Mouse (Mus musculus) lung, postnatal 0 days (tissue): ENCODE results near the gene Atp13a2. TPM values are rescaled to one million over a fixed set of nuclear protein-coding genes. Genes with fewer than 3 reads are reported as not detected.
A peak's percentile ranks its signal among the peaks of the same experiment; 100 is the strongest.

Source experiments
- ATAC-seq: fragments of 200-750 bp; cut with Nextera tagmentation; 2 replicates; pipeline ENCODE4 v1.8.0; 2017; ENCODE audit warnings: moderate library complexity
- DNase-seq: peaks from one replicate; pipeline ENCODE4 v3.0.0-alpha.2; 2016; ENCODE audit warnings: low spot score
- H3K27ac ChIP-seq: fragments of 300-500 bp; sonication (generic); 2 replicates; pipeline ENCODE4 v1.5.1; 2014; ENCODE audit warnings: antibody characterized with exemption, mild to moderate bottlenecking, low read length, mixed read lengths
- H3K27me3 ChIP-seq: fragments of 300-500 bp; sonication (generic); replicated peaks from 2 replicates; pipeline ENCODE4 v1.6.1; 2014; ENCODE audit warnings: low read length, mixed read lengths; ENCODE audit not compliant: insufficient read depth
- H3K36me3 ChIP-seq: fragments of 300-500 bp; sonication (generic); 2 replicates; pipeline ENCODE4 v1.6.1; 2014; ENCODE audit warnings: low read length, mixed read lengths; ENCODE audit not compliant: insufficient read depth
- H3K4me1 ChIP-seq: fragments of 300-500 bp; sonication (generic); 2 replicates; pipeline ENCODE4 v1.6.1; 2014; ENCODE audit warnings: antibody characterized with exemption, low read depth, low read length, mixed read lengths; ENCODE audit not compliant: insufficient read depth
- H3K4me2 ChIP-seq: fragments of 300-500 bp; sonication (generic); replicated peaks from 2 replicates; pipeline ENCODE4 v1.6.1; 2014; ENCODE audit warnings: low read depth, mild to moderate bottlenecking, low read length, moderate library complexity, mixed read lengths
- H3K4me3 ChIP-seq: fragments of 300-500 bp; sonication (generic); 2 replicates; pipeline ENCODE4 v1.5.1; 2014; ENCODE audit warnings: low read depth, low read length
- H3K9ac ChIP-seq: fragments of 300-500 bp; sonication (generic); replicated peaks from 2 replicates; pipeline ENCODE4 v1.6.1; 2014; ENCODE audit warnings: low read depth, mild to moderate bottlenecking
- H3K9me3 ChIP-seq: fragments of 300-500 bp; sonication (generic); 2 replicates; pipeline ENCODE4 v1.6.1; 2016; ENCODE audit warnings: low read length, mixed read lengths
- CTCF ChIP-seq: IDR thresholded peaks from 2 replicates; pipeline ENCODE4 v1.5.1; 2016; ENCODE audit warnings: antibody characterized with exemption, mild to moderate bottlenecking
- EP300 ChIP-seq: IDR thresholded peaks from 2 replicates; pipeline ENCODE4 v1.6.1; 2016; ENCODE audit warnings: antibody characterized with exemption, mild to moderate bottlenecking, control low read depth
- WGBS: fragments of 180-500 bp; shearing (Covaris S2); extraction: QIAGEN DNeasy Blood & Tissue Kit; methylation state at CpG from one replicate; pipeline ENCODE4 v1.1.7; 2014; 5-methylcytosine and 5-hydroxymethylcytosine counted together
- polyA plus RNA-seq: library from polyadenylated mRNA; unstranded; fragments of >200 nt; fragmentation: Nextera tagmentation; extraction: Ambion mirVana; gene quantifications from 2 replicates; pipeline ENCODE4 v1.2.1, GENCODE M21; 2015

Atp13a2 gene
- polyA plus RNA-seq, 1 experiment from 2014 or later = 34.2 TPM

DNA sequence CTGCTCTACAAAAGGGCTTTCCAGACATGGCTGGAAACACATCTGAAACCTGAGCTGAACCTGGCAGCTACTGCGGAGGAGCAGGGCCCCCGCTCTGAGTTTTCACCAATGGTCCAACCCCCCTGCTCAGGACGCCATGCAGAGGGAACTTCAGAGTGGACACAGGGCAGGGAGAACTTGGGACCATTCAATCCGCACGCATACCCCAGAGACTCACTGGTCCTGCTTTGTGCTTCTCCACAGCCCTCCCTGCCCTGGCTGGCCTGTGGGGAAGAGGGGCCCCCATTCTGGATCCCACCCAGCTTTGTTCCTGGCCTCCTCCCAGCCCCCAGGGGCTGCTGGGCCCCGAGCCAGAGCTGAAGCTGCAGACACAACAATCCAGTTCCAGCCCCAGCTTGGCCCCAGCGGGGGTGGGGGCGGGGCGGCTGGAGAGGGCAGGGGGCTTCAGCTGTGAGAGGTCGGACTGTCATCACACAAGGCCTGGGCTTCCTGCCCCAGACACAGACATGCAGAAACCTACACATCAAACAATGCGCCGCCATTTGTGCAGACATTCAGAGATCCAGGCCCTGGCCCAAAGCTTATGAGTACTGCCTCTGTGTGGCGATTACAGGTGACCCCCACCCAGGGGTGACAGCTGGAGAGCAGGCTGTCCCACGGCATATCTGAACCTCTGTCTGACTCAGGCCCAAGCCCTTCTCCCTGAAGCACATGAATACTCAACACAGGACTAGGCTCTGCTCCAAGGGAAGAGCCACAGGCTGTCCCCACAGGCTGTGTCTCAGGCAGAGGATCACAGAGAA lies 34.3 kb downstream of the Atp13a2 start:
- peak overlapping the region; percentile 64 for H3K27ac ChIP-seq
- no peaks in the 10 kb centered on the region for H3K27me3 ChIP-seq
- H3K4me2 ChIP-seq = no peak overlapping the region
- 20% methylated on average over 13 of the region's 14 CpGs for WGBS
- H3K9ac ChIP-seq = no peak overlapping the region
- TF ChIP-seq CTCF (no peak), EP300 (no peak)
- peaks cover 24% of the 10 kb centered on the region for H3K4me1 ChIP-seq
- no peaks in the 10 kb centered on the region for H3K9me3 ChIP-seq
- H3K4me3 ChIP-seq = no peak overlapping the region
- DNase-seq (peak; percentile 73), ATAC-seq (peak; percentile 71)
- no peaks in the 10 kb centered on the region for H3K36me3 ChIP-seq

DNA sequence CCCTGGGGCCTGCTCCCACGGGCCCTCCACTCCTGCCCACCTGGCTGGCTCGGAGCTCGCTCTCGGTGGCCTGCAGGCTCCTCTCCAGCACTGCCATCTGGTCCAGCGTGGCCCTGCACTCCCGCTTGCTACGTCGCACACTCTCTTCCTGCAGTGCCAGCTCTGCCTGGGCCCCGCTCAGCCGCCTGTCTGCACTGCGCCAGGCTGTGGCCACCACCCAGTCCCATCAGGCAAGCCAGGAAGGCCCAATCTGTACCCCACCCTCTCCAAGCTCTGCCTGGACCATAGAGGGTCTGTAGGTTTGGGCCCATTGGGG lies 34.9 kb downstream of the Atp13a2 start:
- H3K4me2 ChIP-seq = no peak overlapping the region
- TF ChIP-seq CTCF = 0 out of 2 replicates have a peak, but pooled peaks have one; percentile 5
- no peak for TF ChIP-seq EP300
- H3K27ac ChIP-seq = peak overlapping the region; percentile 64
- no peak overlapping the region for H3K9ac ChIP-seq
- ATAC-seq (no peak; the same call in 1 of the 2 replicates), DNase-seq (no peak)
- no peak overlapping the region for H3K4me3 ChIP-seq
- H3K27me3 ChIP-seq = no peaks in the 10 kb centered on the region
- 0 out of 2 replicates have a peak, but pooled peaks cover under 1% of the 10 kb centered on the region for H3K36me3 ChIP-seq
- H3K9me3 ChIP-seq = no peaks in the 10 kb centered on the region
- 51% methylated on average over 11 of the region's 11 CpGs for WGBS
- peaks cover 24% of the 10 kb centered on the region for H3K4me1 ChIP-seq

DNA sequence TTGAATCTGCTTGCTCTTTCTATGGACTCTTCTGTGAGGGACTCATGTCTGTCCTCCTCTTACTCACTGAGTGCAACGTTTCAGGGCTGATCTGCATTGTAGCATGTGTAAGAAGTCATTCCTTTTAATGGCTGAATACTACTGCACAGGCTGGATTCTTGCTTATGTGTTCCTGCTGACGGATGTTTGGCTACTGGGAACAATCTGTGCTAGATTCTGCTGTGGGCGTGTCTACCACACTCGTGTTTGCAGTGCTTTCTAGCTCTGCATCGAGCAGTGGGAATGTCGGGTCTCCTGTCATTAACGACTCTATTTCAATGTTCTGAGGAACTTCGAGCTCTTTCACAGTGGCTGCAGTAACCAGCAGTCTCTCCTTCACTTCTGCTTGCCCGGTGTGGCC lies 37.4 kb downstream of the Atp13a2 start:
- Histone ChIP-seq H3K4me3 (no peak overlapping the region), H3K27ac (peak overlapping the region; percentile 76), H3K9ac (no peak overlapping the region), H3K4me1 (peaks cover 24% of the 10 kb centered on the region), H3K4me2 (no peak overlapping the region), H3K36me3 (0 out of 2 replicates have a peak, but pooled peaks cover 3% of the 10 kb centered on the region), H3K9me3 (no peaks in the 10 kb centered on the region), H3K27me3 (no peaks in the 10 kb centered on the region)
- peak; percentile 84 for DNase-seq
- peak; percentile 71 for ATAC-seq
- TF ChIP-seq CTCF (no peak), EP300 (peak; percentile 65; the same call in 1 of the 2 replicates)
- 25% methylated on average over 9 of the region's 9 CpGs for WGBS

DNA sequence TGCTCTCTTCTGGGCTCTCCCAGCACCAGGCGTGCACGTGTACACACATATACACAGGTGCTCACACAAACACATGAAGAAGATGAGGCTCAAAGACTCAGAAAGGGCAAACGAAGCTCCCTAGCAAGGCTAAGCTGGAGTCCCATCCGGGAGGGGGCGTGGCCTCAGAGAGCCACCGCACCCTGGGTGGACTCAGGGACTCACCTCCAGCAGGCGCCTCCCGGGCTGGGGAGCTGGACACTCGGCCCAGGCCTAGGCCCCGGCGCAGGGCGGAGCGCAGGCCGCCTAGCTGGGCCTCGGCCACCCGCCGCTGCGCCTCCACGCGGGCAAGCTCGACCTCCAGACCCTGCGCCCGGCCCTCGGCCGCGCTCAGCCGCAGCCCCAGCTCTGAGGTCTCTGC lies 38.3 kb downstream of the Atp13a2 start:
- no peak for DNase-seq

DNA sequence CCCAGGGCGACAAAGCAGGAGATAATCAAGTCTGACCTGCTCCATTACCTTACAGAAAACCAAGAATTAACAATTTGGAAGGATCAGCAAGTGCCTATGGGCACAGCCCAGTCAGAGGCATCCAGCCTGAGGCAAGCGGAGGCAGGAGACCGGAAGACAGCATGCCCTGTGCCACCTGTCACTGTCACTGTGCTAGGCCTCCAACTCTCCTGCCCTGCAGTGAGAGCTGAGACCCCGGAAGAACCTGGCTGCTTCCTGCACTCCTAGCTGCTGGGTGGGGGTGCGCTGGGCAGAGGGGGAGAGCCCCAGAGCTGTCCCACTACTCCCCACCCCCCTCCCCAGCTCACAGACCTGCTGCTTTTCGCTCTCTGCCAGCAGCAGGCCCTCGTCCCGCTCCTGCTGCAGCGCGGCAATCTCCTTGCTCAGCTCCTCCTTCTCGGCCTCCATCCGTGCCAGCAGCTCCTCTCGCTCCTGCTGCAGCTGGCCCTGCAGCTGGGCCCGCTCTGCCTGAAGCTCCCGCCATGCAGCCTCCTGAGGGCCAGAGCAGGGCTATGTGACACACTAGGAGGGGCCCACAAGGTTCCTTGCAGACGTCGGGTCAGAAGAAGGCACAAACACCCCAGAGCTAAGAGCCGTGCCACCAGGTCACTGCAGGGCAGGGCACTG lies 44.0 kb downstream of the Atp13a2 start:
- Histone ChIP-seq H3K36me3 (0 out of 2 replicates have a peak, but pooled peaks cover 3% of the 10 kb centered on the region), H3K9ac (no peak overlapping the region), H3K4me3 (no peak overlapping the region), H3K4me2 (no peak overlapping the region), H3K27ac (no peak overlapping the region), H3K9me3 (no peaks in the 10 kb centered on the region), H3K27me3 (no peaks in the 10 kb centered on the region), H3K4me1 (no peaks in the 10 kb centered on the region)
- no peak for ATAC-seq
- no peak for DNase-seq
- TF ChIP-seq CTCF (no peak), EP300 (no peak)
- 87% methylated on average over 17 of the region's 18 CpGs for WGBS

More for the DNA sequence above, 38.3 kb downstream of the Atp13a2 start:
- Histone ChIP-seq H3K27ac (no peak overlapping the region), H3K4me3 (no peak overlapping the region), H3K4me1 (peaks cover 24% of the 10 kb centered on the region), H3K36me3 (0 out of 2 replicates have a peak, but pooled peaks cover 3% of the 10 kb centered on the region), H3K9me3 (no peaks in the 10 kb centered on the region), H3K27me3 (no peaks in the 10 kb centered on the region), H3K4me2 (no peak overlapping the region), H3K9ac (no peak overlapping the region)
- TF ChIP-seq EP300 (no peak), CTCF (no peak)
- WGBS = 78% methylated on average over 14 of the region's 27 CpGs
- ATAC-seq = no peak

DNA sequence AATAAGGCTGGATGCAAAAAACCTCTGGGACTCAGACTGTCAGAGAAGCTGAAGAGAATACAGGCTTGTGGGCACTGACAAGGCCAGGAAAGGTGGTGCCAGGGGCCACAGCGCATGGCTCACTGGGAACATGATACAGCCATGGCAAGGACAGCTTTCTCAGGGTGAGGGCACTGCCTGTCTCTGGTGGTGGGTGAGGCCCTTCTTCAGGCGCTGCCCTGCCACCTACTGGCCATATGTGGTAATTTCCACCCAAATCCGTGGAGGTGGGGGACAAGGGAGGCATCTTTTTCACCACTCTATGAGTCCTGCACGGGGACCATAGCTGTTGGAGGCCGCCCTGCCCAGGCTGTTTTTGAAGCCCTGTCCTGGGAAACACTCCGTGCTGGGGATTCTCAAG lies 45.1 kb downstream of the Atp13a2 start:
- WGBS = 10% methylated on average over 6 of the region's 6 CpGs
- Histone ChIP-seq H3K9me3 (no peaks in the 10 kb centered on the region), H3K27ac (no peak overlapping the region), H3K4me3 (no peak overlapping the region), H3K27me3 (no peaks in the 10 kb centered on the region), H3K9ac (no peak overlapping the region), H3K4me1 (no peaks in the 10 kb centered on the region), H3K36me3 (0 out of 2 replicates have a peak, but pooled peaks cover 2% of the 10 kb centered on the region), H3K4me2 (no peak overlapping the region)
- peak; percentile 87 for DNase-seq
- peak; percentile 98 for TF ChIP-seq CTCF
- no peak for TF ChIP-seq EP300
- peak; percentile 65 for ATAC-seq
